Mouse (Mus musculus): ENCODE measurements around the gene Ddx58.
A peak's percentile ranks its signal among the peaks of the same experiment; 100 is the strongest.

The Ddx58 gene

DNA sequence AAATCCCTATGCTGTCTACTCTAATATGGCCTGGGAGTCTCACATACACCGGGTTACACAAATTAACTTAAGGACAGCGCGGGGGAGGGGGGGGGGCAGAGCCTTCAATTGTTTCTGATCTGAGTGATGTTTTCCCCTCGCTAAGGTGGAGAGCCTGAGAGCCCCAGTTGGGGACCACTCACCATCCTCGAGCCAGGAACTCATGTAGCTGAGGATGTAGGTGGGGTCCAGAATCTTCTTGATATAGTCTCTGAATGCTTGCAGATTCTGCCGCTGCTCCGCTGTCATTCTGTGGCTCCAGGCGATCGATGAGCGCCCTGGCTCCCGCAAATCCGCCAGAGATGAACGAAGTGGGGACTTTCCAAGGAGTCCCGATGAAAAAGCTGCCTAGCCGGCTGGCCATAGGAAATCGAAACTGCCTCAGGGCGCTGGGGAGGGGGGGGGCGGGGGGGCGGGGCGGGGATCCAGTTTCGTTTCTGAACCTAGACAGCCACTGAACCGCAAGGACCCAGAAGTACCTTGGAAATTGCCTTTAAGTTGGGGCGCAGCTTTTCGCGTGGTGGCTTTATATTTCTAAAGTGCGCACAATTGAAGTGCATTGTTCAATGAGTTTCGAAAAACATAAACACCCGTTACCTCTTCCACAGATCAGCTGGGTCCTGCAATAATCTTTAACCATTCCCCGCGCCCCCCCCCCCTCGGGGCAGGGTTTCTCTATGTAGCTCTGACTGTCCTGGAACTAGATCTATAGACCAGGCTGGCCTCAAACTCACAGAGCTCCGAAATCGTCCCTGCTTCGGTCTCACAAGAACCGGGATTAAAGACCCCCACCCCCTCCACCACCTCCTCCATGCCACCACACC, at the start of gene Ddx58:
Gene Ddx58, minus strand, starts transcription at position 420 of the 863 bp plus-strand sequence.
- no peak for DNase-seq (ENCODE audit: low spot score)

DNA sequence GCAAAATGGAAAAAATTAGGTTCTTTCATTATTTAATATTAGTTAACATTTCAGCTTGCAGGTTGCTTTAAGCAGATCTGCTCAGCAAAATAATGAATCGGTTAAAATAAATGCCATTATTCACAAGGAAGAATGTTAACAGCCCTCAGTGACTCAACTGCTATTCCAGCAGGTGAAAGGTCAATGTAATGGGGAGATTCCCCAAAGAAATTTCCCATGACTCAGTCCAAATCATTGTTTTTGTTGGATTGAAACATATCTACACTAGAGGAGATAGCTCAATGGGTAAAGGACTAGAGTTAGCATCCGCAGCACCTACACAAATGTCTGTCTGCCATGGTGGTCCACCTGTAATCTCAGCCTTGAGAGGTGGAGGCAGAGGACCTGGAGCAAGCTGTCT, 49.4 kb upstream of the Ddx58 start:
- DNase-seq (ENCODE audit: low spot score), result no peak

DNA sequence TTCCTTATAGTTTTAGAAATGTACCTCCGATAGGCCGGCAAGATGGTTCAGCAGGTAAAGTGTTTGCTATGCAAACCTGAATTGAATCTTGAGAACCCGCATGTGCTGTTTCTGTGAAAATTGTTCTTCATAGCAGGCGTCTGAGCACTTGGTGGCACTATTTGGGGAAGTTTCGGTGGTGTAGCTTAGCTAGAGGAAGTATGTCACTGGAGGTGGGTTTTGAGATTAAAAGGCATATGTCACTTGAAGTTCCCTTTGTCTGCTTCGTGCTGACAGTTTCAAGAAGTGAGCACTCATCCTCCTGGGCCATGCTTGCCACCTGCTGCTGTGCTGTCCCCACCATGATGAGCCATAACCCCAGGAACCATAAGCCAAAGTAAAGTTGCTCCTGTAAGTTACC, 47.8 kb upstream of the Ddx58 start:
- DNase-seq (ENCODE audit: low spot score), result no peak

DNA sequence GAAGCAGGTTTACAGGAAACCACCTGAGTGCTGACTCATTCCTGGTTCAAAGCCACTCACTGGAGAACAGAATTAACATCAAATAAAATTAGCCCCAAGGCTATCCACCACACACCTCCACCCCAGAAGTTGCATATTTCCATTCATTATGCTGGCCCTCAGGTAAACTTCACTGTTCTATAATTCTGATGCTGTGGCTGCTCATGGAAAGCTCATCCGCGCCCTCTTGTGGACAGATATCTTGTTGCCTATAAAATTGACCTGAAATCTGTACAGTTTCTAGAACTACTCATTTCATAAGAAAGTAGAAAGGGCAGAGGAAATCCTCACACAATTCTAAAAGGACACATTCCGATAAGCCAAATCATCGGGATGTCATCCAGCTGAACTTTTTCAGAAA, 46.0 kb upstream of the Ddx58 start:
- peak; percentile 62 for DNase-seq (ENCODE audit: low spot score)

DNA sequence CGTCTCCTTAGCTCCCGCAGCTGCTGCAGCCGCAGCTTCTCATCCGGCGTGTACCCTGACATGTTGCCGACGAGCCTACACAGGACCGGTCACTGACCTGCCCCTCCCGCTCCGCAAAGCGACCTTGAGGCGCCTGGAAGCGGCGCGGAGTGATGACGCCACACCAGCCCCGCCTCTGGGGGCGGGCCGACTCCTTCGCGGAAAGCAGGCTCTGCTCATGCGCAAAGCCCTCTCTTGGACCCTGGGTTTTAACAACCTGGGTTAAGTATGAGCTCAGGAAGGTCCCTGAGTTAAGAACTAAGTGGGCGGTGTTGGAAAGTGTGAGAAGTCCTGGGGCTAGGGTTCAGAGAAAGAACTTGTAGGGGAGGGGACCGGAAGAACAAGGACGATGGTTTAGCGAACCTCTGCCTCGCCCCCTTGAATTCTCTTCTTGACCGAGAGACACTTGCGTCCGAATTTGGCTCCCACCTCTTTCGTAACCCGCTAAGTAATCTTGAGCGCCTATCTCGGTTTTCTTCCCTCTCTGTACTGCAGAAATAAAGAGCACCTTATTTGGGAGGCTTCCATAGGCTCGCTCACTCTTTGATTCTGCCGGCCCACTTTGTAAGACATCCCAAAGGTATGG, 39.8 kb upstream of the Ddx58 start, which contains the start of gene Ndufb6:
Gene Ndufb6, minus strand, starts transcription at position 146 of the 625 bp plus-strand sequence.
- peak; percentile 92 for DNase-seq (ENCODE audit: low spot score)

DNA sequence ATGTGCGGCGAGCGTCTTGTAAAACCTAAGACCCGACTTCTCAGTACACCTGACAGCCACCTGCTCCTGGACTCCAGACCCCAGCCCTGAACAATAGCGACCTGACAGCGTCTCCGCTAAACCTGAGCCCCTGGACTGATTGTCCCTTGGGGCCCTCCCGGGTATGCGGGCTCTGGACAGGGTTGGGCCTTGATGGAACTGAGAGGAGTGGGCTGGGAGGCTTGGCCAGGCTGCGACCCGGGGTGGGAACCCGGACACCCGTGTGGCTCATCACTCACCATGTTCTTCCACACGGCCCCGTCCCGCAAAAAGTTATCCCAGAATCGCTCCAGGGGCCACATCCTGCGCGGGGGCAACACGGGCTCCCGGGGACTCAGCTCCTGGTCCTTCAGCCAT, 39.2 kb upstream of the Ddx58 start:
- no peak for DNase-seq (ENCODE audit: low spot score)

DNA sequence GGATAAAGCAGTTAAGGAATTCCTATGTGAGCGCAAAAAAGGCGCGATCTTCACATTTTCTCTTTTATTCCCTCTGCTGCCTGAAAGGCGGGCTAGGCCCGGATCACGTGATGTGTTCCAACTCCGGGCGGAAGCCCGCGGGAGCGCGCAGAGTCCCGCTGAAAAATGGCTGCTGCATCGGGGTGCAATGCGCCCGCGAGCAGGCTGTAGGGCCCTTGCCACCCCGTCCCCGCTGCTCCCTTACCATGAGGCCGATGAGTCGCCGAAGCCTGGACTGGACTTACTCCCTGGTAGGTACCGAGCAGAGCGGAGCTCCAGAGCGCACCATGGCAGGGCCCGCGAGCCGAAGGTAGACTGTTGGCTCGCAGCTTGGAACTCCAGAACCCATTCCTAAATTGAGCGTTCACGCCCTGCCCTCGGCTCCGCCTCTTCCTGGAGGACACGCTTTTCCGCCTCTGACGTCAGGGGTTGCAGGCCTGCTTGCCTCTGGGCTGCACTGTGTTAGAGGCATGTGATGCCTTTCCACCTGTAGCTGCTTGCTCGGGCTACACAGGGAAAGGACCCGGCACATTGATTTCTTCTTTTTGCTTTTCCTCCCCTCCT, 29.9 kb upstream of the Ddx58 start, which contains the start of the genes Smim27 and Topors:
Gene Smim27, plus strand, starts transcription at position 150 of the 603 bp plus-strand sequence.
Gene Topors, minus strand, starts transcription at position 421 of the 603 bp plus-strand sequence.
- peak; percentile 92 for DNase-seq (ENCODE audit: low spot score)

DNA sequence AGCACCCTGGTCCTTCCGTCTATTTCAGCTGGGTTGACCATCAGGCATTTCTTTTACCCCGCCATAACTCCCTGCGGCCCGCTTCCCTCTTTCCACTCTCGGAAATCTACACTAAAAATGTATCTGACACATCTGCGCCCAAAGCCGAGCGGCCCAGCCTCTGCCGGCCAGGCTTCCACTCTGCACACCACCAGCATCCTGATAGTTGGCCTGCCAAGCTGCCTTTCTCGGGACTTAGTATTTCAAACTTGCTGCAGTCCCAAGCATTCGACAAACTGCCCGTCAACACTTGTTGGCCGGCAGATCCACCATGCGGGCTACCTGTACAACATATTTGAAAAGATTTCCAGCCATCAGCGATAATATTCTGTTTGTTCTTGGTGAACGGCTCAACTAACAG, 29.2 kb upstream of the Ddx58 start:
- DNase-seq (ENCODE audit: low spot score), result no peak

DNA sequence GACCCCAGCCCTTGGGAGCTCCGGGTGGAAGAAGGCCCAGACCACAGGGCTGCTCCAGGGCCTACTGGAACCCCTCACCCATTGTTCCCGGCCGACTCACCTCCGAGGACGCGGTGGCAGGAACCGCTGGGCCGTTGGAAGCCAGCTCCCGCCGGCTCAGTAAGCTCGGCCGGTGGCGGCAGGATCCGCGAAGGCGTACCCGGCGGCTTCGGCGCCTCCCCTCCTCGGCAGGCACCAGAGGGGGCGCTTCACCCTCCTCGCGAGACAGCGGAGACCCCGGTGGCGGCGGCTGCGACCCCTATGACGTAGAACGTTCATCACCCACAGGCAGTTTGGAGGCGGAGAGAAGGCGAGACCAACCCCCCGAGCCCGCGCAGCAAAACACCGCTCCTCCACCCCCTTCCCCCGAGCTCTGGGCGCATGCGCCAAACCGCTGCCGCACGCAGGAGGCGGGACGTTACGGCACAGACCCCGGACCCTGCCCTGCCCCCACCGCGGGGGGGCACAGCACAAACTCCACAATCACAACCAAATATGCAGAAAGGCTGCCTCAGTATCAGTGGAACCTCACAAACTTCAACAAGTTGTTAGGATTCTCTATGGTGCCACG, 28.7 kb upstream of the Ddx58 start:
- DNase-seq (ENCODE audit: low spot score), result peak; percentile 72

DNA sequence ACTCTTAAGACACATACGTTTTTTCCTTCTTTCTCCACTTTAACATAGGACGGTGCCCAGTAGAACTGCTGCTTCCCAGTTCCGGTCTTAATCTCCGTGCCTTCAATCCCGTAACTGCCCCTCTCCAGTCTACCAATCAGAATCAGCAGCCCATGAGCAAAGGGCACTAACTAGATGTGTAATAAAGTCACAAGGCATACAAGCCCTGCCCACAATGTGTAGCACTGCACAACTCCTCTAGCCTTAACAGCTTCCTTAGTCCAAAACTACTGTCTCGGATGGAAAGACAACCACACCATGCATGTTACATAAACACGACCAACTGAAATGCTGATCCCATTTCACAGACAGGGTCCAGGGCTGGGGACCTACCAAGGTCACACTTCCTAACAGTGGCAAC, 28.1 kb upstream of the Ddx58 start:
- no peak for DNase-seq (ENCODE audit: low spot score)

DNA sequence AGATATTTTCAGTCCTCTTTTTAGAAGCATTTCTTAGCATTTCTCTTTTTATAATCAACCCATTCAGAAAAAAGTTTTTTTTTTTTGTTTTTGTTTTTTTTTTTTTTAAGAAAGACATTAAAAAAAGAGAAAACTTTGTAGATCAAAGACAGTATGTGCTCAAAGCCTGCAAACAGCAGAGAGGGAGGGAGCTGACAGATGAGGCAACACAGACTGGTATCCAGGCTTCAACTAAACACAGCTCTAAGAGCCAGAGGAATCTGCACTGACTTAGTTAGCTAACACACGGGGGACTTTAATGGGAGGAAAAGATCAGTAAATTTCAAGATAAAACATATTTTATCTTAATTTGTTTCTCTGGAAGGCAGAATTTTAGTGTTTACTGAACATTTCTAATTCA, 24.7 kb upstream of the Ddx58 start:
- no peak for DNase-seq (ENCODE audit: low spot score)

DNA sequence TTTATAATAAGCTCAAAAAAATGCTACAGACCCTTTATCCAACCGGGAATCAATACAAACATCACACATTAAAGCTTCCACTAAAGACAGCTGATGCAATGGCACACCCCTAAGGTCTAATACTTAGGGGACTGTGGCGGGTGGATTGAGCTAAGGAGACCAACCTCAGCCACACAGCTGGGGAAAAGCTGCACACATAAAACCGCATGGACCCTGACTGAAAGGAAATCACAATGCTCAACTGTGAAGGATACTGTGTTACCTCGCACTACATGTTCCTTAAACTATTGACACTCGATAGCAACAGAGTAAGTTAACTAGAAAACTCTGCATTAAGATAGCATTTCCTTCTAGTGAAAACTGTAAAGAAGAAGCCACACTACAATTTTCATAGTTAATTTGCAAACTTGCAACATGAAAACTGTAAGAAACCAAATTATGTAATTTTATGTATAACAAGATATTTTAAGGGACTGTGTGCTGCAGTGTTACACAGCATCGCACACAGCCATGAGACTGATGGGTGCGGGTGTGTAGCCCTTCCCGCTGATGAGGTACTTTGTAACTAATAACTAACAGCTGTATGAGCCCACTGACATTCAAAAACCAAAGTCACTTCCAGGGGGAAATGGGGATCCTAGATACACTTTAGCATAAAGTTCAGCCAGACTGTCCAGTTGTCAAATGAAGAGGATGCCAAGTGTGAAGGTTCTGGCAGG, 14.9 kb upstream of the Ddx58 start:
- DNase-seq (ENCODE audit: low spot score), result no peak

DNA sequence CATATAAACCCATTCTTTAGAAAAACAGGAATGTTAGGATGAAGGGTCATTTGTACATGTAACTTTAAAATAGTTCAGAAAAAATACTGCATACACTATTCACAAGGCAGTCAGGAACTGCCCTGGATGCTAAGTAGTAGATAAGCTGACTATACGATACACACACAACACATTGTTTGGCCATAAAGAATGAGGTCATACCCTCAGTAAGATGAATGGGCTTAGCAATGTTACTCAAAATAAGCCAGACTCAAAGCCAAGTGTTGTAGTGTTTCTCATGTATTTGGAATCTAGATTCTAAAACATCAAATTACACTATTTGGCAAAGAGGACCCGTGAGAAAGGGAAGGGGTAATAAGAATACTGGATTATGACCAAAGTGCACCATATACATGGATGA, 14.1 kb upstream of the Ddx58 start:
- no peak for DNase-seq (ENCODE audit: low spot score)

DNA sequence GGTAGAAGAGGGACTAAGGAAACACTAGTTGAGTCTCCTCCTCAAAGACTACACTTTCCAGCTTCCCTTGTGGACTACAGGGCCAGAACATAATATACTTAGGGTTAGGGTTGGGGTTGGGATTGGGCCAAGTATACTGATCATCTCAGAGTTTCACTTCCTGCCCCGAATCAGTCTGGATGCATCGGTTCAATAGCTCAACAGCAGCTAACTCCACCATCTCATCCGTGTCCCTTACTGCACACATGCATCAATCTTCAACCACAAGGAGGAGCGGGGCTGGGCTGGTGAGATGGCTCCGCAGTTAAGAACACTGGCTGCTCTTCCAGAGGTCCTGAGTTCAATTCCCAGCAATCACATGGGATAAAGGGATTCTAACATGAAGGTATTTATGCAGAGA, 11.4 kb upstream of the Ddx58 start:
- DNase-seq (ENCODE audit: low spot score), result no peak

DNA sequence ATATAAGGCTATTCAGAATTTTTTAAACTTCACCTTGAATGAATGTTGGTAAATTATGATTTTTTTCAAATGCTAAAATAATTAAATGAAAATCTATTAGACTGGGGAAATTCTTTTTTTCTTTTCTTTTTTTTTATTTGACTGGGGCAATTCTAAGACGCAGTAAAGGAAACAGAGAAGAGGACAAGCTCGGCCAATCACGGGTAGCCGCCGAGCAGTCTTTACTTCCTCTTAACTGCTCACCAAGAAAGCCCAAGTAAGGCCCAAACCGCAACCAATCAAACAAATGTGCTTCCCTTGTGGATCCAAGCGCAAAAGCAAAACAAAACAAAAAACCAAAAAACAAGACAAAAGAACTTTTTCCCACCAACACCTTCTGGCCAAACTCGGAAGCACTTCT, 4.4 kb upstream of the Ddx58 start:
- DNase-seq (ENCODE audit: low spot score), result no peak

DNA sequence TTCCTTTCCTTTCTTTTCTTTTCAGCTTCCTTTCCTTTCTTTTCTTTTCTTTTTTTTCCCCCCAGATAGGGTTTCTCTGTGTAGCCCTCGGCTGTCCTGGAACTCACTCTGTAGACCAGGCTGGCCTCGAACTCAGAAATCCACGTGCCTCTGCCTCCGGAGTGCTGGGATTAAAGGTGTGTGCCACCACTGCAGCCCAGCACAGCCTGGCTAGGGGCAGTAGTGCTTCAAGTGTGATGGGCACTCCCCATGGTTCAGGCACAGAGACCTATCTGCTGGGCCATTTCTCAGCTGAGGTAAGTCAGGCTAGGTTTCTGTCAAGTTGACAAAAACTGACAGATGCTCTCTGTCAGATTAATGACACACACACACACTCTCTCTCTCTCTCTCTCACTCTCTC, 3.4 kb upstream of the Ddx58 start:
- DNase-seq (ENCODE audit: low spot score), result no peak

DNA sequence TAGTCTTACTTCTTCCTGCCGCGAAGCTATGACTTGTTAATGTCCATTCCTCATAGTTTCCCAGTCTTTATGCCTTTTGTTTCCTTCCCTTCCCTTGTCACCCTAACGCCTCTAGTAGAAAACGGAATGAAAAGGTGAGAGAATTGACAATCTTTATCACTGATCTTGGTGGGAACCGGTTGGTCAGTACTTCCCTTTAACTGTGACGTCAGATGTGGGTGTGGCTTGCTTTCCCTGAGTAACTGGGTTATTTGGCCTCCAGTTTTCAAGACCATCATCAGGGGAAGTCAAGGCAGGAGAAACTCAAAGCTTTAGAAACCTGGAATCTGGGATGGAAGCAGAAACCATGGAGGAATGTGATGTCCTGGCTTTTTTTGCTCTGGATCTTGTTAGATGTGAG, 2.3 kb upstream of the Ddx58 start:
- no peak for DNase-seq (ENCODE audit: low spot score)

DNA sequence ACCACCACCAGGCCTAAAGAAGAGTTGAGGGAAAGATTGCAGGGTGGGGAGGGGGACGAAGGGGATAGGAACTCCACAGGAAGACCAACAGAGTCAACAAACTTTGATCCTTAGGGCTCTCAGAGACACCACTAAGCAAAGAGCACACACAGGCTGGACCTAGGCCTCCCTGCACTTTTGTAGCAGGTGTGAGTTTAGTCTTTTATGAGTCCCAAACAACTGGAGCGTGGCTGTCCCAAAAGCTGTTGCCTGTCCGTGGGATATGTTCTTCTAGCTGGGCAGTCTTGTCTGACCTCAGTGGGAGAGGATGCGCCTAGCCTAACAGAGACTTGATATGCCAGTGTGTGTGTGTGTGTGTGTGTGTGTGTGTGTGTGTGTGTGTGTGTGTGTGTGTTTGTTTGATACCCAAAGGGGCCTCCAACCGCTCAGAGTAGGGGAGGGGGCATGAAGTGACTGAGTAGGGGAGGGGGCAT, 680 bp upstream of the Ddx58 start:
- DNase-seq (ENCODE audit: low spot score), result no peak

DNA sequence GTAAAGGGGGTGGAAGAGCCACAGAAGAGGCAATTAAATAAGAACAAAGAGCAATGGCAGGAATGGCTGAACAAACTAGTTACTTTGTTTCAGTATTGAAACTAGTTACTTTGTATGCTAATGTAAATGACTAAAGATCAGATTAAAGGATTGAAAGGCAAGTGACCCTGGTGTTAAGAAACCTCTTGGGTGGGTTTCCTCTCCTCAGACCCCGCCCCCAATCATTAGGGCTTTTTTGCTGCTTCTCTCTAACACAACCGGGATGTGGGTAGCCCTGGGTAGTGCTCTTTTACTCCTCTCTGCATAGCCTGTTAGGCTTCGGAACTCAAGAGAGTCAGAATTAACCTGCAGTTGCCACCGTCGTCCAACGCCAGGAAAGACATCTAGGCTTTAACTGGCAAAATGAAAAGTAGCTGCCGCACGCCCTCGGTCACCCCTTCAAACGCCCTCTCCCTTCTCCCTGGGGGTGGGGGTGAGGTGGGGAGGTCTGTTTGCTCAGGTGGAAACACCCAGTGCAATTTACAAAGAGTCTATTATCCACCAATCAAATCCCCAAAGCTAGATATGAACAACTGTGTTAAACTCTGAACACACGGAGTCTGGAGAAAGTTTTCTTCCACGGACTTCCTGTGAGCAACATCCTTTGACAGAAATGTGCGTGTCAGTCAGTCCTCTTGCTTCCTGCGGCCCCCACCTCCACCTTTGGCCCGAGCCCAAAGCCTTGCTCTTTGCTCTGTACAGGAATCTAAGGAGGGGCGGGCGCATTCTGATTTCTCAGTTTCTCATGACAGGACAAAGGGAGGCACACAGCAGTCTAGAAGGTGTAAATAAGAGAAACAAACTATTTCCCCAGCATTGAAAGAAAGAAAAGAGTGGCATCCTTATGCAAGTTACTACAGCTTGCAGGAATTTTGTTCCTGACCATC, 882 bp downstream of the Ddx58 start:
- no peak for DNase-seq (ENCODE audit: low spot score)

DNA sequence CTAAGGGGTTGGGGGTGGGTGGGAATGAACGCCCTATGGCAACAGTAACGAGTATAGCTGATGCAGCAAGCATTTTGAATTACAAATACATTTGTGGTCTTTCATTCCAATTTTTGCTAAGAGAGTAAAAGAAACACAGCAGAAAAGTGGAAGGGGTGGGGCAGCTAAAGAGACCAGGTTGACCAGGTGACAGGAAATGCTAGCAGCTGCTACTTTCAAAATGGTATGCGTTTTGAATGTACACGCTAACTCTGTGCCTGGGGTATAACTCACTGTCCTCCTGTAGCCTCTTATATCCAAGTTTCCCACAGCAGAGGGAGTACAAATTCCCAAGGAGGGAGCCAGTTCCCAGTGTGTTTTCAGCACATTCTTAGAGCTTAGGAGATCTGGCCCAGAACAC, 2.8 kb downstream of the Ddx58 start:
- DNase-seq (ENCODE audit: low spot score), result no peak

DNA sequence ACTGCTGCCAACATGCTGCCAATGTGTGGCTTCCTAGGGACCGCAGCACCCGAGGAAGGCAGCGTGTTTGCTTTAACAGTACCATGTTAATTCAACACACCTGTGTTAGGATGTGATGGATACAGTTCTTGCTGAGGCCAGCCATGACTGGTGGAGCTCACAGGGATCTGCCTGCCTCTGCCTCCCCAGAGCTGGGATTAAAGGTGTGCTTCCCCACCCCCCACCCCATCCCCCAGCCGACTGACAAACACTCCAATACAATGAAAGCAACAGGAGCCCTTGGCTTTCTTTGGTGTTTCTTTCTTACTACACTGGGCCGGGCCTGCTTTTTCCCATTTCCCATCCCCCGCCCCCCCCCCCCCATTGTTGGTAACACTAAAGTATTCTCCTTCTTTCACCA, 5.4 kb downstream of the Ddx58 start:
- no peak for DNase-seq (ENCODE audit: low spot score)

Data from c-Kit-positive CD71-positive TER-119-positive erythroid progenitor cells, embryonic 14.5 days (primary cell).